Mouse (Mus musculus) embryo, embryonic 10 days (tissue): Measurements from ENCODE around the gene Pdcl3.
"Not testable (repeated sequence)": the region's sequence is repeated elsewhere in the genome, so short reads cannot be mapped to it uniquely, and the experiment has no call there.

Source experiments
- DNase-seq: peaks from one replicate; pipeline ENCODE4 v3.0.0-alpha.2; 2015; ENCODE audit warnings: low spot score

Gene Pdcl3

DNA sequence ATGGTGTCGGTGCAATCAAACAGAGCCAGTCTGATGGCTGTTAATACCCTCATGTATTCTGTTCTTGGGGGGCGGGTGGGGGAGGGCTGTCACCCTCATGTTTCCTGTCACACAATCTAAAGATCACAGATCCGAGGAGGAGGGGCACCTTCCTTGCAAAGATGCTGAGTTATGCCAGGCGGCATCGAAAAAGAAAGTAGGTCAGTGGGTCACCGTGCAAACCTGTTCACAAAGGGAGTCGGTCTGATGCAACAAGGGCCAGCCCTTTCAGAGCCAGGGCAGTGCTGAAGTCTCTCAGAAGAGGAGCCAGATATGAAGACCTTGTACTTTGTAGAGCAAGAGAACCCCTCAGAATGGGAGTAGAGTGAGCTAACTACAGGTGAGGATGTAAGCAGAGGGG lies 39.7 kb downstream of the Pdcl3 start:
- DNase-seq = peak; percentile 18

DNA sequence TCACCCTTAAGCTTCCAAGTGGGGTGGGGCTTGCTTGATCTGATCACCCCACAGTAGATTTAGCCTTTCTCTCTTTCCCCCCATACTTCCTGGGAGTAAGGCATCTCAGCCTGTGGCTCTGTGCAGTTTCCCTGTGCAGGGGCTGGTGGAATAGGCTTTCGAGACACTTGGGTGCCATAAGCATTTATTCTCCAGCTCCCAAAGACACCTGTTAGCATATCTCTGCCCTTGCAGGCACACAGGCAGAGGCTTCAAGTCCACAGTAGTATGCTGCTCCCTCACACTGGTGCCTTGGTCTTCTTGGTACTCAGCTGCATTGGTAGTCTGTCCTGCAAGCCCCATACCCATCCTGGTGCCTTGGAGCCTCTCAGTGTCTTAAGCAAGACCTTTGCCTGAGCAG lies 40.4 kb downstream of the Pdcl3 start:
- no peak for DNase-seq

DNA sequence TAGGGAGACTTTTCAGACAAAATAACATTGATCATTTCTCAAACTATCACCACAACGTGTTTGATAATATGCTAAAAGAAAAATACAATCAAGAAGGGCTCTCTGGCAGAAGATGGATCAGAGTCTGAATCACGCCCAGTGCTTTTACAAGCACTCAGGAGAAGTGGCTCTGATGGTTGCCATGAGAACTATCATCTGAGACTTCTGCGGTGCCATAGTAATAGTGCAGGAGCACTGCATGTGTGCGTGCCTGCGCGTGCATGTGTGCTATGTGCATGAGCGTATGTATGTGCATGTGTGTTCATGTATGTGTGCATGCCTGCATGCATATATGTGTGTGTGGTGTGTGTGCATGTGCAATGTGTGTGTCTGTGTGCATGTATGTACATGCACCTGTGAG lies 43.8 kb downstream of the Pdcl3 start:
- no peak for DNase-seq

DNA sequence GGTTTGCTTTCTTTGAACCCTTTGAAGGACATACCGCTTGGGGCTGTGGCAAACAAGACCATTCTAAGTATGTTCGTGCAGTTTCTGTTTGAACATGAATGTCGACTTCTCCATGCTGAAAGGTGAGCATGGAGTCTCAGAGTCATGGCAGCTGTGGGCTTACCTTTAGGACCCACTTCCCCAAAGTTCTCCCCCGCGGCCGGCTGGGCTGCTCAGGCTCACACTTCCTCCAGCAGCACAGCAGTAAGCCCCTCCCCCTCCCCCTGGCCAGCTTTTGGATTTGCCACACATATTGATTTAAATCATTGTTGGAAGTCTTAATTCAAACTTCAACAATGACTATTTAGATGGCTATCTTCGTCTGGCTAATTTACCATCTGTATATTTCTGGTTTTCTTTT lies 44.7 kb downstream of the Pdcl3 start:
- DNase-seq = no peak

DNA sequence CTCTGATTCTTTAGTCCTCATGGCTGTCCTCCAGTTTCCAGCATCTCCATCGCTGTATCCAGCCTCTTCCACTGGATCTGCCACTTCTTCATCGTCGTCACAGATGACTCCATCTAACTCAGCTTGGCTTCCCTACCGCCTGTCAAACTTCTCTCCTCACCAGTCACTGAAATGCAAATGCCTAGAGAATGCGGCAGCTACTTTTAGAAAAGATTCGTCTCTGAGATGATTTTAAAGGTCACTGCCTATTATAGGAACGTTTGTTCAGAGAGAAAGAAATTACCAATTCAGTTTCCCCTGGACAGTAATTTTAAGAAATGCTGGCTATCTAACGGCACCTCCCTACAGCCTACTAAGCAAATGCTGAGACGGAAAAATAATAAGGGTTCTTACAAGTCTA lies 50.4 kb downstream of the Pdcl3 start:
- DNase-seq = no peak

DNA sequence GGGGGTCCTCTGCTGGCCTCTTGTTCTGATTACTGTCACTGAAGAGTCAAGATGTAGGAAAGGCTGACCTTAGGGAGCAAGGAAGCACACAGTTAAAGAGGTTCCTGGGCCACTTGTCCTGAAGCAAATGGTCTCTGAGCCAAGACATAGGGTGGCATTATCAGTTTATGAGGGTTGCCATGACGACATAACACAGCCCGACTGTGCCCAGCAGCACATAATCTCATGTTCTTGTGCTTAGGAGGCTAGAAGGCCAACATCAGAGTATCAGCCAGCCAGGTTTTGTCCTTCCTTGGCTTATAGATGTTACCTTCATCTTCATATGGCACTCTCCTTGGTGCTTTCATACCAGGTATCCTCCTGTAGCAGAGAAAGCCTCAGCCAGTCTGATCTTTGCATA lies 56.8 kb downstream of the Pdcl3 start:
- DNase-seq = no peak

DNA sequence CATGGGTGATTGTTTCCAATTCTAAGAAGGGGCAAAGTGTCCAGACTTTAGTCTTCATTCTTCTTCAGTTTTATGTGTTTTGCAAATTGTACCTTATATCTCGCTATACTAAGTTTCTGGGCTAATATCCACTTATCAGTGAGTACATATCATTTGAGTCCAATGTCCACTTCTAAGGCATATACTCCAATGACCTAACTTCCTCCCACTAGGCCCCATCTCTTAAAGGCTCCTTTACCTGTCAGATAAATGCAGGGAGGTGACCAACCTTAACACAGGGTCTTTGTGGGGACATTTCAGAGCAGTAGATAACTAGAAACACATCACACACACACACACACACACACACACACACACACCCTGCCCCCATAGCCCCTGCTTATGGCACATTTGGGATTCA lies 59.0 kb downstream of the Pdcl3 start:
- DNase-seq = not testable (repeated sequence)

DNA sequence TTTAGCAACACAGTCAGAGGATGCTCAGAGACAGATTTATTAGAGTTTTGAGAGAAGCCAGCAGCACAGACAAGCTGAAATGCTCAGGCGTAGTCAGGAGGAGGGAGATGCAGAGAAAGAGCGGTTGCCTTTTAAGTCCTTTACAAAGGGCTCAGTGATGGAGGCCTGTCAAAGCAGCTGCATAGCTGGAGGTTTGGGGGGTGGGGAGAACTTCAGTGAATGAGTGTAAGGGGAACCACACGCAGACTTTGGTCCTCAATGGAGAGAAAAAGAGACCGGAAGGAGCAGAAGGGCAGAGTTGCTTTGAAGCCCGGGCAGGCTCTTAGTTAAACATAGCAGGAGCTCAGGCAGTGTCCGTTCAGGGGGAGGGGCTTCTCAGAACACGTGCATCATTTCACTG lies 61.3 kb downstream of the Pdcl3 start:
- DNase-seq = peak; percentile 30
